Mouse (Mus musculus): Measurements from ENCODE around the gene 4930556J24Rik. TPM values are rescaled to one million over a fixed set of nuclear protein-coding genes. Genes with fewer than 3 reads are reported as not detected.
A peak's percentile ranks its signal among the peaks of the same experiment; 100 is the strongest.
"Not testable (repeated sequence)": the region's sequence is repeated elsewhere in the genome, so short reads cannot be mapped to it uniquely, and the experiment has no call there.

4930556J24Rik gene
- not detected in 2 replicates for polyA plus RNA-seq (2015; fragmentation: Nextera tagmentation; extraction: Ambion mirVana)

DNA sequence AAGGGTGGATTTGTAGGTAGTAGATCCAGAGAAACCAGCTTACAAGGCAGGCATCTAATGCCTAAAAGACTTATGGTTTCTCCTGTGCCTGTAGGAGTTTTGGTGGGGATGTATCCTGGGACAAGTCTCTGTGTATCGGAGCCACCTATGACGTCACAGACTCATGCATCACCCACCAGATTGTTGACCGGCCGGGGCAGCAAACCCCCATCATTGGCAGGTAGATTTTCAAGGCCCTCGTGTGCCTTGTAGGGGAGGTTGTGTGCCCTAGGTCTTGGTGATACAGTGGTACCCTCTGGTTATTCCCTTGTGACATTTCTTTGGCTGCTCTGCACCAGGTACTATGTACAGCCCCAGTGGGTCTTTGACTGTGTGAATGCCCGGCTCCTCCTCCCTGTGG lies at the start of gene 4930556J24Rik:
Gene 4930556J24Rik, minus strand, starts transcription at position 101 of the 400 bp plus-strand sequence.
- 93% methylated on average over 6 of the region's 6 CpGs for WGBS
- H3K4me3 ChIP-seq (replicated peaks) = no peak within 1 kb of the TSS

DNA sequence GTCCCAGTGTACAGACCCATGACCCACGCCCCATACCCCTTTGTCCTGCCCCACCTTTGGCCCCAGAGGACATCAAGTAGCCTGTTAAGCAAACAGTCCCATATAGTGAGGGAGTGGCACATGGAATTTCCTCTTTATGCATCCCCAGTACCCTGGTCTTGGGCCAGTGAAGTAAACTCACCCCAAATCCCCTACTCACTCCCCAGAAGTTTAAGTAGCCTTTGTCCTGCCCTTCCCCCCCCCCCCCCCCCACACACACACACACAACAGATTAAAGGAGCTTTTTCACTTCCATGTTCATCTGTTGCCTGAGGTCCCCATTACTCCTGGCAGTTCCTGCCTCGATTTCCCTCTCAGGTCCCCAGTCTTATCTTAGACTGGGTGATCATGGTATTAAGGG lies 46.7 kb upstream of the 4930556J24Rik start:
- no peak overlapping the region for H3K9ac ChIP-seq (replicated peaks)
- no peak overlapping the region for H3K27ac ChIP-seq (replicated peaks)
- ATAC-seq (ENCODE audit: low FRiP score) = no peak
- H3K36me3 ChIP-seq = no peaks in the 10 kb centered on the region
- H3K4me2 ChIP-seq = no peak overlapping the region
- no peaks in the 10 kb centered on the region for H3K9me3 ChIP-seq (replicated peaks)
- no peak overlapping the region for H3K4me3 ChIP-seq (replicated peaks)
- no peaks in the 10 kb centered on the region for H3K27me3 ChIP-seq (replicated peaks)
- no peaks in the 10 kb centered on the region for H3K4me1 ChIP-seq
- WGBS = 83% methylated on average over 2 of the region's 2 CpGs

More for the DNA sequence above, at the start of gene 4930556J24Rik:
- Histone ChIP-seq H3K36me3 (peaks cover 90% of the 10 kb centered on the region), H3K27me3 (replicated peaks) (no peaks in the 10 kb centered on the region), H3K27ac (replicated peaks) (no peak within 1 kb of the TSS), H3K9ac (replicated peaks) (no peak within 1 kb of the TSS), H3K9me3 (replicated peaks) (no peaks in the 10 kb centered on the region), H3K4me2 (no peak within 1 kb of the TSS), H3K4me1 (no peaks in the 10 kb centered on the region)
- ATAC-seq (ENCODE audit: low FRiP score) = no peak

- not testable (repeated sequence) for H3K27ac ChIP-seq (replicated peaks); H3K4me1 ChIP-seq; H3K27me3 ChIP-seq (replicated peaks); H3K36me3 ChIP-seq; H3K4me2 ChIP-seq; ATAC-seq (ENCODE audit: low FRiP score); H3K9me3 ChIP-seq (replicated peaks); H3K9ac ChIP-seq (replicated peaks); H3K4me3 ChIP-seq (replicated peaks)
- WGBS = 93% methylated on average over 13 of the region's 13 CpGs
Measured at GRCm38 (mm10) chr11:4022111-4022510, 45.5 kb upstream of the 4930556J24Rik start.

GRCm38 (mm10) chr11:4015796-4016195 lies 39.2 kb upstream of the 4930556J24Rik start:
- H3K9me3 ChIP-seq (replicated peaks); ATAC-seq (ENCODE audit: low FRiP score); H3K4me3 ChIP-seq (replicated peaks); H3K9ac ChIP-seq (replicated peaks); H3K36me3 ChIP-seq; H3K27me3 ChIP-seq (replicated peaks); H3K4me1 ChIP-seq; H3K27ac ChIP-seq (replicated peaks); H3K4me2 ChIP-seq: not testable (repeated sequence)
- 90% methylated on average over 14 of the region's 14 CpGs for WGBS

DNA sequence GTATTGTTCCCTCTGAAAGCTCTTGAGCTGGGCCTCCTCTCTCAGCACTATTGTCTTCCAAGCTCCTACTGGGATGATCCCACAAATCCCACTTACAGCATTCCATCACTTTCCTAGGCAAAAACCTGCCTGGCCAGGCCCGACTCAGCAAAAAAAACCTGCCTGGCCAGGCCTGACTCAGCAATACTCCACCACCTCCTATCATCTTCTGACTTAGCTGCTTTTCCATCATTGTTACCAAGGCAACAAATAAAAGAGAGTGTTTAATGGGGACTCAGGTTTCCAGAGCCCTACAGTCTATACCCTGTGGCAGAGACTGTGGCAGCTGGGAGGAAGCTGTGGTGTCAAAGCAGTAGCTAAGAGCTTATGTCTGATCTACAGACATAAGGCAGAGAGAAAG lies 36.0 kb upstream of the 4930556J24Rik start:
- WGBS = 83% methylated on average over 1 of the region's 1 CpGs
- no peak overlapping the region for H3K9ac ChIP-seq (replicated peaks)
- H3K4me3 ChIP-seq (replicated peaks) = no peak overlapping the region
- no peaks in the 10 kb centered on the region for H3K4me1 ChIP-seq
- H3K9me3 ChIP-seq (replicated peaks) = no peaks in the 10 kb centered on the region
- no peak for ATAC-seq (ENCODE audit: low FRiP score)
- no peaks in the 10 kb centered on the region for H3K27me3 ChIP-seq (replicated peaks)
- no peak overlapping the region for H3K27ac ChIP-seq (replicated peaks)
- no peak overlapping the region for H3K4me2 ChIP-seq
- H3K36me3 ChIP-seq = no peaks in the 10 kb centered on the region

GRCm38 (mm10) chr11:4006462-4006861 lies 29.9 kb upstream of the 4930556J24Rik start:
- 94% methylated on average over 3 of the region's 3 CpGs for WGBS
- Histone ChIP-seq H3K4me3 (replicated peaks) (no peak overlapping the region), H3K27ac (replicated peaks) (no peak overlapping the region), H3K27me3 (replicated peaks) (no peaks in the 10 kb centered on the region), H3K9ac (replicated peaks) (no peak overlapping the region), H3K4me2 (no peak overlapping the region), H3K9me3 (replicated peaks) (no peaks in the 10 kb centered on the region), H3K36me3 (no peaks in the 10 kb centered on the region), H3K4me1 (no peaks in the 10 kb centered on the region)
- no peak for ATAC-seq (ENCODE audit: low FRiP score)

- 73% methylated on average over 5 of the region's 5 CpGs for WGBS
- Histone ChIP-seq H3K4me2 (no peak overlapping the region), H3K27ac (replicated peaks) (no peak overlapping the region), H3K9me3 (replicated peaks) (no peaks in the 10 kb centered on the region), H3K4me1 (no peaks in the 10 kb centered on the region), H3K4me3 (replicated peaks) (no peak overlapping the region), H3K27me3 (replicated peaks) (peaks cover 7% of the 10 kb centered on the region; the same call in 1 of the 2 replicates), H3K36me3 (no peaks in the 10 kb centered on the region), H3K9ac (replicated peaks) (no peak overlapping the region)
- ATAC-seq (ENCODE audit: low FRiP score) = no peak
Measured at GRCm38 (mm10) chr11:4005220-4005805, 28.7 kb upstream of the 4930556J24Rik start.

DNA sequence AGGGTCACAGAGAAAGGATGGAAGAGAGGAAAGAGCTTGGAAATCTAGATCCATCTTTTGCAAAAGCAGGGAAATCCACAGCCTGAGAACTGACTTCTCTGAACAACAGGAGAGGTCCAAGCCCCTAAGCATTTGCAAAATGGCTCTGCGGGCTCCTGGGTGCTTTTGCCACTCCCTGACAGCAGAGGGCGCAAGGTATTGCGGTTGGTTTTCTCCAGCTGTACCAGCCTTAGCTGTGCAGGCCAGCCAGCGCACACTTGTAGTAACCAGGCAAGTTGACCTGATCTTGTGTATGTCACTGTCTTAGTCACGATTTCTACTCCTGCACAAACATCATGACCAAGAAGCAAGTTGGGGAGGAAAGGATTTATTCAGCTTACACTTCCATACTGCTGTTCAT lies 25.0 kb upstream of the 4930556J24Rik start:
- H3K4me1 ChIP-seq = peaks cover 11% of the 10 kb centered on the region
- H3K9ac ChIP-seq (replicated peaks) = no peak overlapping the region
- no peaks in the 10 kb centered on the region for H3K36me3 ChIP-seq
- H3K27me3 ChIP-seq (replicated peaks) = peaks cover 43% of the 10 kb centered on the region
- 10% methylated on average over 5 of the region's 5 CpGs for WGBS
- no peaks in the 10 kb centered on the region for H3K9me3 ChIP-seq (replicated peaks)
- no peak for ATAC-seq (ENCODE audit: low FRiP score)
- H3K4me3 ChIP-seq (replicated peaks) = no peak overlapping the region
- no peak overlapping the region for H3K27ac ChIP-seq (replicated peaks)
- H3K4me2 ChIP-seq = no peak overlapping the region

GRCm38 (mm10) chr11:3999547-3999946 lies 23.0 kb upstream of the 4930556J24Rik start:
- 48% methylated on average over 5 of the region's 5 CpGs for WGBS
- H3K4me1 ChIP-seq = peaks cover 11% of the 10 kb centered on the region
- no peak overlapping the region for H3K4me2 ChIP-seq
- H3K27me3 ChIP-seq (replicated peaks) = peaks cover 46% of the 10 kb centered on the region
- no peak overlapping the region for H3K27ac ChIP-seq (replicated peaks)
- H3K9me3 ChIP-seq (replicated peaks) = no peaks in the 10 kb centered on the region
- no peak overlapping the region for H3K4me3 ChIP-seq (replicated peaks)
- ATAC-seq (ENCODE audit: low FRiP score) = no peak
- no peaks in the 10 kb centered on the region for H3K36me3 ChIP-seq
- no peak overlapping the region for H3K9ac ChIP-seq (replicated peaks)

DNA sequence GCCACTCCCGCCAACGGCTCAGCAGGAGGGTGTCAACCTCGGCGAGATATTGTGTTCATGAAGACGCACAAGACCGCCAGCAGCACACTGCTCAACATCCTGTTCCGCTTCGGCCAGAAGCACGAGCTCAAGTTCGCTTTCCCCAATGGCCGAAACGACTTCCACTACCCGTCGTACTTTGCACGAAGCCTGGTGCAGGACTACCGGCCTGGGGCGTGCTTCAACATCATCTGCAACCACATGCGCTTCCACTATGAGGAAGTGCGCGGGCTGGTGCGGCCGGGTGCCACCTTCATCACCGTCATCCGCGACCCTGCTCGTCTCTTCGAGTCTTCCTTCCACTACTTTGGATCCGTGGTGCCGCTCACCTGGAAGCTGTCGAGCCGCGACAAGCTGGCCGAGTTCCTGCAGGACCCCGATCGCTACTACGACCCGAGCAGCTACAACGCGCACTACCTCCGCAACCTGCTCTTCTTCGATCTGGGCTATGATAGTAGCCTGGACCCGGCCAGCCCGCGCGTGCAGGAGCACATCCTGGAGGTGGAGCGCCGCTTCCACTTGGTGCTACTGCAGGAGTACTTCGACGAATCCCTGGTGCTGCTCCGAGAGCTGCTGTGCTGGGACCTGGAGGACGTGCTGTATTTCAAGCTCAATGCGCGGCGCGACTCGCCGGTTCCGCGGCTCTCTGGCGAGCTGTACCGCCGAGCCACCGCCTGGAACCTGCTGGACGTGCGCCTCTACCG lies 21.6 kb upstream of the 4930556J24Rik start:
- no peak for ATAC-seq (ENCODE audit: low FRiP score)
- H3K27me3 ChIP-seq (replicated peaks) = peaks cover 46% of the 10 kb centered on the region
- H3K9me3 ChIP-seq (replicated peaks) = no peaks in the 10 kb centered on the region
- H3K9ac ChIP-seq (replicated peaks) = no peak overlapping the region
- 9% methylated on average over 66 of the region's 66 CpGs for WGBS
- H3K4me3 ChIP-seq (replicated peaks) = peak overlapping the region; percentile 29
- no peak overlapping the region for H3K27ac ChIP-seq (replicated peaks)
- peak overlapping the region; percentile 53 for H3K4me2 ChIP-seq
- H3K36me3 ChIP-seq = no peaks in the 10 kb centered on the region
- peaks cover 11% of the 10 kb centered on the region for H3K4me1 ChIP-seq

- Histone ChIP-seq H3K4me3 (replicated peaks) (no peak overlapping the region), H3K27me3 (replicated peaks) (peaks cover 46% of the 10 kb centered on the region), H3K4me1 (peaks cover 11% of the 10 kb centered on the region), H3K27ac (replicated peaks) (no peak overlapping the region), H3K9me3 (replicated peaks) (no peaks in the 10 kb centered on the region), H3K36me3 (no peaks in the 10 kb centered on the region), H3K9ac (replicated peaks) (no peak overlapping the region), H3K4me2 (no peak overlapping the region)
- WGBS = 92% methylated on average over 3 of the region's 3 CpGs
- ATAC-seq (ENCODE audit: low FRiP score) = no peak
Measured at GRCm38 (mm10) chr11:3996840-3997239, 20.3 kb upstream of the 4930556J24Rik start.

GRCm38 (mm10) chr11:3995511-3995910 lies 18.9 kb upstream of the 4930556J24Rik start:
- Histone ChIP-seq H3K27me3 (replicated peaks) (peaks cover 41% of the 10 kb centered on the region), H3K9me3 (replicated peaks) (no peaks in the 10 kb centered on the region), H3K4me1 (peaks cover 11% of the 10 kb centered on the region), H3K27ac (replicated peaks) (no peak overlapping the region), H3K4me3 (replicated peaks) (no peak overlapping the region), H3K4me2 (no peak overlapping the region), H3K9ac (replicated peaks) (no peak overlapping the region), H3K36me3 (no peaks in the 10 kb centered on the region)
- ATAC-seq (ENCODE audit: low FRiP score) = no peak
- 86% methylated on average over 5 of the region's 5 CpGs for WGBS

Measured in neural tube, embryonic 15.5 days (tissue).